Mouse (Mus musculus): ENCODE results near the gene Astn2. TPM values are rescaled to one million over a fixed set of nuclear protein-coding genes. Genes with fewer than 3 reads are reported as not detected.

Gene Astn2
- total and polyA plus RNA-seq, 3 experiments: not detected

GRCm38 (mm10) chr4:66393294-66393693 lies 11.1 kb downstream of the Astn2 start:
- Histone ChIP-seq H3K4me3 (ENCODE audit: control insufficient read depth in 1 of 2, insufficient read depth in 1 of 2, low read depth in 2 of 2, low read length in 2 of 2) (no peak overlapping the region), H3K9ac (ENCODE audit: control insufficient read depth, low read depth, low read length, poor library complexity, severe bottlenecking) (no peak overlapping the region), H3K79me2 (ENCODE audit: control insufficient read depth, insufficient read depth, low read length, poor library complexity) (no peaks in the 10 kb centered on the region), H3K27ac (ENCODE audit: control insufficient read depth, low read depth, low read length) (no peak overlapping the region), H3K4me1 (ENCODE audit: control insufficient read depth in 1 of 2, insufficient read depth in 2 of 2, low read length in 2 of 2) (no peaks in the 10 kb centered on the region), H3K27me3 (ENCODE audit: control insufficient read depth in 1 of 2, insufficient read depth in 2 of 2, low read length in 2 of 2) (no peaks in the 10 kb centered on the region), H3K9me3 (replicated peaks; ENCODE audit: insufficient read depth, low read length) (no peaks in the 10 kb centered on the region), H3K36me3 (ENCODE audit: control insufficient read depth in 1 of 2, insufficient read depth in 2 of 2, low read length in 2 of 2) (no peaks in the 10 kb centered on the region)
- TF ChIP-seq ZC3H11A (IDR thresholded peaks at IDR 0.05; ENCODE audit: low read depth, low read length) (no peak), POLR2AphosphoS2 (IDR thresholded peaks at IDR 0.05; ENCODE audit: low read length) (no peak), CTCF (IDR thresholded peaks at IDR 0.05 in 2 of 3, conservative IDR thresholded peaks at IDR 0.05 in 1 of 3; ENCODE audit: control insufficient read depth in 1 of 3, insufficient read depth in 1 of 3, low read depth in 2 of 3, low read length in 3 of 3, poor library complexity in 1 of 3, severe bottlenecking in 1 of 3) (no peak), BHLHE40 (IDR thresholded peaks at IDR 0.05; ENCODE audit: borderline replicate concordance, low read depth, low read length) (no peak), KAT2A (conservative IDR thresholded peaks at IDR 0.05; ENCODE audit: low read depth, low read length) (no peak)
- no peak for DNase-seq (ENCODE audit: low read depth, low spot score)

- H3K27me3 ChIP-seq (ENCODE audit: control insufficient read depth in 1 of 2, insufficient read depth in 2 of 2, low read length in 2 of 2): no peaks in the 10 kb centered on the region
- no peak overlapping the region for H3K27ac ChIP-seq (ENCODE audit: control insufficient read depth, low read depth, low read length)
- H3K36me3 ChIP-seq (ENCODE audit: control insufficient read depth in 1 of 2, insufficient read depth in 2 of 2, low read length in 2 of 2): no peaks in the 10 kb centered on the region
- no peak for DNase-seq (ENCODE audit: low read depth, low spot score)
- H3K79me2 ChIP-seq (ENCODE audit: control insufficient read depth, insufficient read depth, low read length, poor library complexity): no peaks in the 10 kb centered on the region
- H3K9ac ChIP-seq (ENCODE audit: control insufficient read depth, low read depth, low read length, poor library complexity, severe bottlenecking): no peak overlapping the region
- H3K9me3 ChIP-seq (replicated peaks; ENCODE audit: insufficient read depth, low read length): no peaks in the 10 kb centered on the region
- no peaks in the 10 kb centered on the region for H3K4me1 ChIP-seq (ENCODE audit: control insufficient read depth in 1 of 2, insufficient read depth in 2 of 2, low read length in 2 of 2)
- TF ChIP-seq ZMIZ1 (IDR thresholded peaks at IDR 0.05; ENCODE audit: low read depth, low read length) (no peak), CHD2 (IDR thresholded peaks at IDR 0.05; ENCODE audit: low read length) (no peak), CHD1 (IDR thresholded peaks at IDR 0.05; ENCODE audit: low read depth, low read length) (no peak), ETS1 (IDR thresholded peaks at IDR 0.05; ENCODE audit: low read depth, low read length) (no peak), POLR2AphosphoS2 (IDR thresholded peaks at IDR 0.05; ENCODE audit: low read length) (no peak), HCFC1 (IDR thresholded peaks at IDR 0.05; ENCODE audit: low read depth, low read length) (no peak), SMC3 (IDR thresholded peaks at IDR 0.05; ENCODE audit: low read depth, low read length) (no peak), POLR2AphosphoS5 (IDR thresholded peaks at IDR 0.05; ENCODE audit: borderline replicate concordance, low read depth, low read length) (no peak)
- no peak overlapping the region for H3K4me3 ChIP-seq (ENCODE audit: control insufficient read depth in 1 of 2, insufficient read depth in 1 of 2, low read depth in 2 of 2, low read length in 2 of 2)
Observed at GRCm38 (mm10) chr4:66390480-66390879, 13.9 kb downstream of the Astn2 start.

- no peaks in the 10 kb centered on the region for H3K27me3 ChIP-seq (ENCODE audit: control insufficient read depth in 1 of 2, insufficient read depth in 2 of 2, low read length in 2 of 2)
- no peak overlapping the region for H3K4me3 ChIP-seq (ENCODE audit: control insufficient read depth in 1 of 2, insufficient read depth in 1 of 2, low read depth in 2 of 2, low read length in 2 of 2)
- H3K4me1 ChIP-seq (ENCODE audit: control insufficient read depth in 1 of 2, insufficient read depth in 2 of 2, low read length in 2 of 2): no peaks in the 10 kb centered on the region
- TF ChIP-seq MAZ (IDR thresholded peaks at IDR 0.05; ENCODE audit: low read depth, low read length) (no peak), TAL1 (IDR thresholded peaks at IDR 0.05; ENCODE audit: low read length) (no peak), MYC (IDR thresholded peaks at IDR 0.05; ENCODE audit: low read depth, low read length) (no peak), CHD1 (IDR thresholded peaks at IDR 0.05; ENCODE audit: low read depth, low read length) (no peak), MEF2A (IDR thresholded peaks at IDR 0.05; ENCODE audit: extremely low read depth, insufficient replicate concordance, low read depth, low read length, poor library complexity, severe bottlenecking) (no peak), HCFC1 (IDR thresholded peaks at IDR 0.05; ENCODE audit: low read depth, low read length) (no peak), CTCF (IDR thresholded peaks at IDR 0.05 in 2 of 3, conservative IDR thresholded peaks at IDR 0.05 in 1 of 3; ENCODE audit: control insufficient read depth in 1 of 3, insufficient read depth in 1 of 3, low read depth in 2 of 3, low read length in 3 of 3, poor library complexity in 1 of 3, severe bottlenecking in 1 of 3) (no peak), CHD2 (IDR thresholded peaks at IDR 0.05; ENCODE audit: low read length) (no peak), ELF1 (IDR thresholded peaks at IDR 0.05; ENCODE audit: low read depth, low read length) (no peak), POLR2A (IDR thresholded peaks at IDR 0.05; ENCODE audit: control insufficient read depth in 1 of 2, insufficient read depth in 1 of 2, low read depth in 1 of 2, low read length in 2 of 2, poor library complexity in 1 of 2) (no peak), ZC3H11A (IDR thresholded peaks at IDR 0.05; ENCODE audit: low read depth, low read length) (no peak), ZNF384 (IDR thresholded peaks at IDR 0.05; ENCODE audit: low read depth, low read length) (no peak), RAD21 (IDR thresholded peaks at IDR 0.05; ENCODE audit: low read depth, low read length) (no peak), GABPA (IDR thresholded peaks at IDR 0.05; ENCODE audit: low read depth, low read length) (no peak), RCOR1 (IDR thresholded peaks at IDR 0.05; ENCODE audit: low read depth, low read length) (no peak), SIN3A (IDR thresholded peaks at IDR 0.05; ENCODE audit: low read length) (no peak), ZMIZ1 (IDR thresholded peaks at IDR 0.05; ENCODE audit: low read depth, low read length) (no peak), SMC3 (IDR thresholded peaks at IDR 0.05; ENCODE audit: low read depth, low read length) (no peak), GATA1 (IDR thresholded peaks at IDR 0.05; ENCODE audit: low read depth, low read length) (no peak)
- no peak overlapping the region for H3K27ac ChIP-seq (ENCODE audit: control insufficient read depth, low read depth, low read length)
- H3K79me2 ChIP-seq (ENCODE audit: control insufficient read depth, insufficient read depth, low read length, poor library complexity): no peaks in the 10 kb centered on the region
- no peaks in the 10 kb centered on the region for H3K9me3 ChIP-seq (replicated peaks; ENCODE audit: insufficient read depth, low read length)
- H3K9ac ChIP-seq (ENCODE audit: control insufficient read depth, low read depth, low read length, poor library complexity, severe bottlenecking): no peak overlapping the region
- no peaks in the 10 kb centered on the region for H3K36me3 ChIP-seq (ENCODE audit: control insufficient read depth in 1 of 2, insufficient read depth in 2 of 2, low read length in 2 of 2)
- DNase-seq (ENCODE audit: low read depth, low spot score): no peak
Observed at GRCm38 (mm10) chr4:66378586-66378985, 25.8 kb downstream of the Astn2 start.

Measured in MEL (cell line).